Mouse (Mus musculus): ENCODE measurements around the gene Mbtd1.

- TF ChIP-seq CTCF (IDR thresholded peaks at IDR 0.05; ENCODE audit: low read depth): no peak
- TF ChIP-seq EP300 (optimal IDR thresholded peaks at IDR 0.05): no peak
Observed at GRCm38 (mm10) chr11:93887080-93887447, 1.4 kb downstream of the Mbtd1 start.

All from stomach, postnatal 0 days (tissue).